Mouse (Mus musculus): Measurements from ENCODE around the gene Sephs2. TPM values are rescaled to one million over a fixed set of nuclear protein-coding genes. Genes with fewer than 3 reads are reported as not detected.
A peak's percentile ranks its signal among the peaks of the same experiment; 100 is the strongest.

The Sephs2 gene
- 70.0 and 79.3 TPM in 2 replicates for total RNA-seq (2014; rRNA removed)
- polyA plus RNA-seq (2015; fragmentation: Nextera tagmentation; extraction: Ambion mirVana): 95.1 and 95.2 TPM in 2 replicates

- DNase-seq (ENCODE audit: low spot score) (peak; percentile 96), ATAC-seq (ENCODE audit: low FRiP score) (peak; percentile 92)
- Histone ChIP-seq H3K36me3 (ENCODE audit: insufficient read depth, low read length) (peaks cover 5% of the 10 kb centered on the region; the same call in 1 of the 2 replicates), H3K27ac (ENCODE audit: low read depth, low read length) (peak within 1 kb of the TSS; percentile 88), H3K9me3 (ENCODE audit: low read length) (0 out of 2 replicates have a peak, but pooled peaks cover 2% of the 10 kb centered on the region), H3K4me2 (ENCODE audit: low read depth, low read length, poor library complexity, severe bottlenecking) (peak within 1 kb of the TSS; percentile 82), H3K27me3 (ENCODE audit: insufficient read depth, low read length) (no peaks in the 10 kb centered on the region), H3K4me3 (ENCODE audit: low read depth, low read length) (peak within 1 kb of the TSS; percentile 92), H3K4me1 (ENCODE audit: insufficient read depth, low read length) (peaks cover 2% of the 10 kb centered on the region; the same call in 1 of the 2 replicates), H3K9ac (replicated peaks; ENCODE audit: low read length, poor library complexity, severe bottlenecking) (peak within 1 kb of the TSS; percentile 89)
- TF ChIP-seq CTCF (IDR thresholded peaks at IDR 0.05): no peak
- WGBS: 2% methylated on average over 39 of the region's 39 CpGs
These were observed at the start of gene Sephs2 for GRCm38 (mm10) chr7:127273925-127274789. Sephs2 (minus strand) TSS chr7:127274055.

GRCm38 (mm10) chr7:127322085-127322484, 48.2 kb upstream of the Sephs2 start:
- ATAC-seq (ENCODE audit: low FRiP score) (no peak), DNase-seq (ENCODE audit: low spot score) (no peak)
- no peak overlapping the region for H3K4me3 ChIP-seq (ENCODE audit: low read depth, low read length)
- H3K4me2 ChIP-seq (ENCODE audit: low read depth, low read length, poor library complexity, severe bottlenecking): no peak overlapping the region
- peak; percentile 33; the same call in 1 of the 2 replicates for TF ChIP-seq CTCF (IDR thresholded peaks at IDR 0.05)
- H3K27me3 ChIP-seq (ENCODE audit: insufficient read depth, low read length): no peaks in the 10 kb centered on the region
- no peaks in the 10 kb centered on the region for H3K9me3 ChIP-seq (ENCODE audit: low read length)
- H3K36me3 ChIP-seq (ENCODE audit: insufficient read depth, low read length): no peaks in the 10 kb centered on the region
- H3K27ac ChIP-seq (ENCODE audit: low read depth, low read length): no peak overlapping the region
- no peak overlapping the region for H3K9ac ChIP-seq (replicated peaks; ENCODE audit: low read length, poor library complexity, severe bottlenecking)
- WGBS: 43% methylated on average over 5 of the region's 5 CpGs
- H3K4me1 ChIP-seq (ENCODE audit: insufficient read depth, low read length): no peaks in the 10 kb centered on the region

GRCm38 (mm10) chr7:127321106-127321505, 47.3 kb upstream of the Sephs2 start:
- TF ChIP-seq CTCF (IDR thresholded peaks at IDR 0.05): no peak
- WGBS: 76% methylated on average over 4 of the region's 4 CpGs

GRCm38 (mm10) chr7:127313912-127314311, 40.1 kb upstream of the Sephs2 start:
- TF ChIP-seq CTCF (IDR thresholded peaks at IDR 0.05): no peak
- no peak overlapping the region for H3K4me2 ChIP-seq (ENCODE audit: low read depth, low read length, poor library complexity, severe bottlenecking)
- 0 out of 2 replicates have a peak, but pooled peaks cover 3% of the 10 kb centered on the region for H3K27me3 ChIP-seq (ENCODE audit: insufficient read depth, low read length)
- ATAC-seq (ENCODE audit: low FRiP score): no peak
- WGBS: 28% methylated on average over 8 of the region's 8 CpGs
- no peaks in the 10 kb centered on the region for H3K36me3 ChIP-seq (ENCODE audit: insufficient read depth, low read length)
- no peak for DNase-seq (ENCODE audit: low spot score)
- H3K9me3 ChIP-seq (ENCODE audit: low read length): no peaks in the 10 kb centered on the region
- H3K27ac ChIP-seq (ENCODE audit: low read depth, low read length): no peak overlapping the region
- no peak overlapping the region for H3K9ac ChIP-seq (replicated peaks; ENCODE audit: low read length, poor library complexity, severe bottlenecking)
- H3K4me3 ChIP-seq (ENCODE audit: low read depth, low read length): no peak overlapping the region
- no peaks in the 10 kb centered on the region for H3K4me1 ChIP-seq (ENCODE audit: insufficient read depth, low read length)

More at GRCm38 (mm10) chr7:127321106-127321505, 47.3 kb upstream of the Sephs2 start:
- Histone ChIP-seq H3K27ac (ENCODE audit: low read depth, low read length) (no peak overlapping the region), H3K4me3 (ENCODE audit: low read depth, low read length) (no peak overlapping the region), H3K36me3 (ENCODE audit: insufficient read depth, low read length) (no peaks in the 10 kb centered on the region), H3K4me2 (ENCODE audit: low read depth, low read length, poor library complexity, severe bottlenecking) (no peak overlapping the region), H3K9me3 (ENCODE audit: low read length) (no peaks in the 10 kb centered on the region), H3K27me3 (ENCODE audit: insufficient read depth, low read length) (no peaks in the 10 kb centered on the region), H3K4me1 (ENCODE audit: insufficient read depth, low read length) (no peaks in the 10 kb centered on the region), H3K9ac (replicated peaks; ENCODE audit: low read length, poor library complexity, severe bottlenecking) (no peak overlapping the region)
- ATAC-seq (ENCODE audit: low FRiP score): no peak
- DNase-seq (ENCODE audit: low spot score): no peak

- Histone ChIP-seq H3K36me3 (ENCODE audit: insufficient read depth, low read length) (no peaks in the 10 kb centered on the region), H3K9ac (replicated peaks; ENCODE audit: low read length, poor library complexity, severe bottlenecking) (no peak overlapping the region), H3K4me3 (ENCODE audit: low read depth, low read length) (no peak overlapping the region), H3K27me3 (ENCODE audit: insufficient read depth, low read length) (0 out of 2 replicates have a peak, but pooled peaks cover 3% of the 10 kb centered on the region), H3K27ac (ENCODE audit: low read depth, low read length) (no peak overlapping the region), H3K9me3 (ENCODE audit: low read length) (no peaks in the 10 kb centered on the region), H3K4me2 (ENCODE audit: low read depth, low read length, poor library complexity, severe bottlenecking) (no peak overlapping the region), H3K4me1 (ENCODE audit: insufficient read depth, low read length) (no peaks in the 10 kb centered on the region)
- no peak for TF ChIP-seq CTCF (IDR thresholded peaks at IDR 0.05)
- 74% methylated on average over 12 of the region's 12 CpGs for WGBS
- ATAC-seq (ENCODE audit: low FRiP score): no peak
- DNase-seq (ENCODE audit: low spot score): no peak
These were observed 36.1 kb upstream of the Sephs2 start for GRCm38 (mm10) chr7:127309951-127310350.

GRCm38 (mm10) chr7:127308887-127309286, 35.0 kb upstream of the Sephs2 start:
- Histone ChIP-seq H3K9ac (replicated peaks; ENCODE audit: low read length, poor library complexity, severe bottlenecking) (no peak overlapping the region), H3K27ac (ENCODE audit: low read depth, low read length) (no peak overlapping the region), H3K36me3 (ENCODE audit: insufficient read depth, low read length) (no peaks in the 10 kb centered on the region), H3K4me1 (ENCODE audit: insufficient read depth, low read length) (no peaks in the 10 kb centered on the region), H3K9me3 (ENCODE audit: low read length) (no peaks in the 10 kb centered on the region), H3K4me3 (ENCODE audit: low read depth, low read length) (no peak overlapping the region), H3K27me3 (ENCODE audit: insufficient read depth, low read length) (no peaks in the 10 kb centered on the region), H3K4me2 (ENCODE audit: low read depth, low read length, poor library complexity, severe bottlenecking) (no peak overlapping the region)
- peak; percentile 83 for TF ChIP-seq CTCF (IDR thresholded peaks at IDR 0.05)
- DNase-seq (ENCODE audit: low spot score) (peak; percentile 78), ATAC-seq (ENCODE audit: low FRiP score) (no peak)
- WGBS: 55% methylated on average over 4 of the region's 4 CpGs

Measured in midbrain, postnatal 0 days (tissue).